Mouse (Mus musculus) gastrocnemius, adult 18-20 months (tissue): Measurements from ENCODE around the gene Igf2r. TPM values are rescaled to one million over a fixed set of nuclear protein-coding genes. Genes with fewer than 3 reads are reported as not detected.

Experiments used
- DNase-seq: peaks from one replicate; pipeline ENCODE4 v3.0.0; 2021; ENCODE audit warnings: low spot score
- total RNA-seq, 2 experiments: library from RNA; stranded (reverse); gene quantifications; 2 replicates each; pipeline ENCODE4 v1.2.3; 2021

The Igf2r gene
- total RNA-seq, 2 experiments from 2014 or later = 42.4 to 43.3 TPM

DNA sequence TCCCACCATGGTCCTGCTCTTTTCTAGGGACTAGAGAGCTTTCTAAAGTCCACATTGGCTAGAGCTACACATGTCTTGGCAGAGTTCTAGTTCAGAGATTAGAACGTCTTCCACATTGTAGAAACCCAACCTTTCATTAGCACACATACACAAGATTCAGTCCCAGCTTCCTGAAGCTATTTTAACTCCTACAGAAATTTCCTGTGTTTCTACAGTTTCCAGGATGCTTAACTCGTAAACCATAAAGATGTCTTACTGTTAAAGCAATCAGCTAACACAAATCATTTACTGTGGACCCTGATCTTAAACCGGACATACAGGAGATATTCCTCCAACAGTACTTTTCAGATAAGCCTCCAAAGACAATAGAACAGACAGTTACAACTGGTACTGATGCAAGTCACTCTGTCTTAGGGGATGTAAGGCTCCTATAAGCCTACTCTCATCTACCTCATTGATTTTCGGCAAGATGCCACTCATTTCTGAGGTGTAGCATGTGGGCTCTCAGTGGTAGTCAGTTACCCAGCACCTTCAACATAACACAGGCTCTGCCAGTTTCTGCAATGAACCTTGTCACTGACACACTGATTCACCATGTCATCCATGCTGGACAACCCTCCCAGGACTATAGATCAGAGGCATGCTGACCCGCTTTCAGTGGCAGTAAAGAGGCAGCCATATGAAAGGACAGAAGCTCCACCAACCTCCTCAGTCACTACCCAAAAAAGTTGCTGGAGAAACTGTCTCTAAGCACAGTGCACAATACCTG is 48.2 kb downstream of the Igf2r start:
- DNase-seq = no peak

DNA sequence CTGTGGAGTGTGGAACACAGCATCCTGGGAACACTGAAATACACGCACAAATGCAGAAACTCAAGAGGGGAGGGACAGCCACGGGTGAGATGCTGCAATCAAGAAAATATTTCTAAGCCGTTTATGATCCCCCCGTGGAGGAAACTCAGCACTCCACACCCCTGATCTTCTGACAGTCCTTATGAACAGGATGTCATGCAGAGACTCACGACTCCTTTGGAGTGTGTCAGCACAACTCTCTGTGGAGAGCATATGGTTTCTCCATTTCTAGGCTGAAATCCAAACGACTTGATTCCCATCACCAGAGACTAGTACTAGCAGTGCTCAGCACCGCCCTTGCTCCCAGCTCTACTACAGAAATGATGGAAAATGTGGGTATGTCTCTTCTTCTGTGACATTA is 51.2 kb downstream of the Igf2r start:
- DNase-seq = no peak

DNA sequence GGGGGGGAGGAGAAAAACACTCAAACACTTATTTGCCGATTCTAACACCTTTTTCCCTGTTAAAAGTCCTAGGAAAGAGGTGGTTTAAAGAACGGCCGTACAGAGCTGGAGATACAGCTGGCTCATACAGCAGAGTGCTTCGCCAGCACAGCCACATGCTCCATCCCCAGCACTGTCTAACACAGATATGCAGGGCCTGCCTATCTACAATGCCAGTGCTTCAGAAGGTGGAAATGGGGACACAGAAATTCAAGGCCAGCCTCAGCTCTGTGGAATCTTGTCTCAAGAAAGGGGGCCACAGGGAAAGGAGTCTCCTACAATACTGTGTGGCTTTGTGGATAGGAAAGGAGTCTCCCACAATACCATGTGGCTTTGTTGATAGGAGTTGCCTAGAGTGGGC is 52.0 kb downstream of the Igf2r start:
- DNase-seq = no peak

DNA sequence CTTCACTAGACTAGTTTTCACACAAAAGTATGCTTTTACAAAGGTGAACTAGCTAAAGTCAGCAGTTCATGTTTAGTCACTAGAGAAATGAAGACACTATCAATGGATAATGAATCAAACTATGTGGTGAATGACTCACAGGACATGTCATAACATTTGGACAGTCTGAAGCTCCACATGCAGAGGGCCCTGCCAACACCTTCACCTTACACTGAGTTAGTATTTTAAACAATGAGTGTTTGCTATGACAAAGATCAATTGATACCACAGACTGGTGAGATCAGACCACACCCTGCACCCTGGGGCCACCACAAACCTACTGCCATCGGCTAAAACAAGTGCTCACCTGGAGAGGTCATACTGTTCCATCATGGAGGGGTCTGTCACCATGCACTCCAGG is 54.4 kb downstream of the Igf2r start:
- DNase-seq = no peak

DNA sequence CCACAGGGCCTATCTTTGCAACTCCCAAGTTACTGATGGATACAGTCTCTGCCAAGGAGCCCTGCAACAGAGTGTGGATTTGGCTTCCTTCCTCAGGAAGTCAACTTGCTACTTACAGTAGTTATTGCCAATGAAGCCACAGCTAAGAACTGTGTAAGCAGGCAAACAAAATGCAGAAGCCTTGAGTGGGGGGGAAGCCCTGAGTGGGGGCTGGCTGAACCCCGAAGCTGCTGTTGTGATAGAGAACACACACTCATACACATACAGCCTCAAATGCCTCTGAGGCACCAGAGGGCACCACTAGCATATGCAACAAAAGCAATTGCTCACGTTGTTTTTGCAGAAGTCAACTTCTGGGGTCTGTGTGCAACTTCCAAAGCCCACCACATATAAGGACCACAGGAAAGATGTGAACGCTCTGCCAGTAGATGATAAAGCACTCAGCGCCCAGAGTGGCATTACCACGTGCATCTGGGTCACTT is 55.3 kb downstream of the Igf2r start:
- DNase-seq = no peak

DNA sequence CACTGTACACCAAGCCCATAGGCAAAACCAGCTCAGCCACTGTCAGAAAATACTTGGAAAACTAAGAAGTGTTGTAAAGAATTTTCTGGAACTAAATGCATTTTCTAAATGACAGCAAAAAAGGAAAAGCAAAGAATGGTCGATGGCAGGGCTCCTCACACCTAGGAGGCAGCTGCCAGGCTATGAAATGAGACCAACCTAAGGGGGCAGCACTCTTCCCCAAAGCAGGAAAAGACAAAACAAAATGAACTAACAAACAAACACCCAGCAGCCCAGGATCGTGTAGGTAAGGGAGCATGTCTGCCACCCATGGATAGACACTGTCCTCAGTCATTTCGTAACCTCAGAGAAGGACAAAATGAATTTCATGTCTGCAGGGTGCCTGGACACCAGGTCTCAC is 56.5 kb downstream of the Igf2r start:
- DNase-seq = no peak

DNA sequence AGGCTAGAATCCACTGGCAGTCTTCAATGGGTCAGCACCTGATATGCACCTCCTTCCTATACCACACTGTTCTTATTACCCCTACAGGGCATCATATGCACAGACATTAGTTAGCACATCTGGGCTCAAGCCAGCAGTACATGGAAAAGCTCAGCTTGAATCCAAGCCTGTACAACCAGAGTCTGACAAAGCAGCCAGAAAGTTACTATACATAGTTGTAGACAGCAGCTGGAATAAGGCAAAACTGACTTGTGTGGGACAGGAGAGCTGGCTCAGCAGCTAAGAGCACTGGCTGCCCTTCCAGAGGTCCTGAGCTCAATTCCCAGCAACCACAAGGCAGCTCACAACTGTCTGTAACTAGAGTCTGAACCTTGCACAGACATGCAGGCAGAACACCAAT is 57.3 kb downstream of the Igf2r start:
- DNase-seq = no peak

DNA sequence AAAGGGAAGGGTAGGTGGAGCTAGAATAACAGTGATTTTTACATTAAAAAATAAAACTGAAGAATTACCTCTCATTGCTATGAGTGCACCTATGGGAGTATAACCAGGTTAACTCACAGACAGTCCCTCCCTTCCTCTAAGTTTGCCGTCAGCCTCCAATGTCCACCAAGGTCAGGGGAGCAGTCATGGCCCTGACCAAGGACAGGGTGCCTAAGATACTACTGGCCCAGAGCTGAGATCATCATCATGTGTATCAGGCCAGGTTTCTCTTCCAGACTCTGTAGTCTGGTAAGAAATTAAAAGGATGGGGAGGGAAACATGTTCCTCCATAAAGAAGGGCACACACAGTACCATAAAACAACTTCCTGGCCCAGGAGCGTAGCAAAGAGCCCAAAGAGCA is 58.5 kb downstream of the Igf2r start:
- no peak for DNase-seq

DNA sequence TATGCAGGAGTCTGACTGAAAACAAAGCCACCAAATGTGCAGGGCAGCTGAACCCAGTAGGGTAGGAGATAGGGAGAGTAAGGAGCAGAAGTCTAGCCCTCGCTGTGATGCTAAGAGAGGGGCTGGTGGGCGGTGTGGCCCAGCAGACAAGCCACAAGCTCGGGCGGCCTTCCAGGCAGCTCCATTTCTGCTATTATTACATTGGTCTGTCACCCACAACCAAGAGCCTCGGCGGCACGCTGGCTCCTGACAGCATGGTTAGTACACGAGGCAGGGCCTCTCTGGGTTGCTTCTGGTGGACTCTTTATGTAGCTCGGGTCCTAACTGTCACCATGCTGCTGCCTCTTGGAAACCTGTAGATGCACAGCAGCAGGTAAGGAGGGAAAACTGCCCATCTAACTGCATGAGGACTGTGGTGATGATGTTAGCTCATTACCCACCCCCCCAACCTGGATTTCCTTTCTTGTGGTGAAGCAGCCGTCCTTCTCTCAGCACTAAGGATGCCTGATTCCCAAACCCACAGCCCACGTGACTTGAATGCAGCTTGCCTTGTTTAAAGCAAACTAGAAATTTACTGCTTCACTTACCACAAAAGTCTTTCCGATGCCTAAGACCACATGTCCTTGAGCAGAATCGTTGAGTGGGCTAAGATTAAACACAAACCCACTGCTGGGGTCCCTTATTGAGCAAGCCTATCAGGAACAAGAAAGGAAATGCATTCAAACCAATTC is 59.2 kb downstream of the Igf2r start:
- DNase-seq = no peak

DNA sequence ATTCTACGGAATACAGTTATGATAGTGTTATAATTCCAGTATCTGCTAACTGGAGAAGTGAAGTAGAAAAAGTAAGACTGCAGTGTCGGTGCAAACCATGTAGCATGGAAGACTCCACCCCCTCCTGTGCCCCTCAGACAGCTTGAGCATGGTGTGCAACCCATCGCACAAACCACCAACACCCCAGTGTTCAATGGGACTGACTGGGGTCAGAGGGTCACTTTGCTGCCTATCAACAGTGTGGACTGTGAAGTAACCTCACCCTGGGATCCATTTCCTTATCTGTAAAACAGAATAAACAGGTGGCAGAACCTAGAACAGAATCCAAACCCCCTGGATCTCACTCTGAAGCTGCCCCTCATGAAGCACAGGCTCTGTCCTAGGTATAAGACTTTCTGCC is 61.1 kb downstream of the Igf2r start:
- DNase-seq = no peak

DNA sequence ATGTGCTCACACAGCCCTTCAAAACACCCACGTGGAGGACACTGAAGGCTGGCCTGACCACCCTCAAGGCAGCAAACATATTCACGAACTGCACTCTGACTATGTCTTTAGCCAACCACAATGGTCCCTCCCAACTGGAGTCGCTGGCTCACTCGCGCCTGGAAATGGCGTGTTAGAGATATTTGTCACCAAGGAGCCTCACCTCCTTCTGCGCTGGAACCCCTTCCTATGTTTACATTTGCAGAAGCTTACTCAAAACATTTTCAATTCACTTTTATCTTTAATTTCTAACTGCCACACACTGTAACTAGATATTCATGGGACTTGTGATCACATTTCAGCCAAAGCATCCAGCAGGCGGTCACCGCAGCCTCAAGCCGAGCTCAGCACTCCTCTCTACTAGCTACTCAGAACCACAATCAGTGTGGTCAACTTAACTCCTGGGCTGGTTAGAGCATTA is 62.8 kb downstream of the Igf2r start:
- no peak for DNase-seq

DNA sequence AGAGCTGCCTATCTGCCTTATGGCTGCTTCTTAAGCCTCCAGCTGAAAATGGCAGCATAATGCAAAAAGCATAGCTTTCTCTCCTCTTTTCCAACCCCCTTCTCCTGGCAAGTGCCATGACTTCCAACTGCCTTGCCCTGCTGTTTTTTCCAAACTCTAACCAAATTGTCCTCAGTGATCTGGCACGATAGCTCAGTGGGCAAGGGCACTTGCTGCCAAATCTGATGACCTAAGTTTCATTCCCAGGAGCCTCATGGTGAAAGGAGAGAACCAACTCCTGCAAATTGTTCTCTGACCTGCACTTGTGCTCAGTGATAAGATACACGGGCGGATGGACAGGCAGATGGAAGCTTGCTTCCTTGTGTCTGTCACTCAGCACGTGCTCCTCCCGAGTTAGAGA is 66.6 kb downstream of the Igf2r start:
- DNase-seq = no peak

DNA sequence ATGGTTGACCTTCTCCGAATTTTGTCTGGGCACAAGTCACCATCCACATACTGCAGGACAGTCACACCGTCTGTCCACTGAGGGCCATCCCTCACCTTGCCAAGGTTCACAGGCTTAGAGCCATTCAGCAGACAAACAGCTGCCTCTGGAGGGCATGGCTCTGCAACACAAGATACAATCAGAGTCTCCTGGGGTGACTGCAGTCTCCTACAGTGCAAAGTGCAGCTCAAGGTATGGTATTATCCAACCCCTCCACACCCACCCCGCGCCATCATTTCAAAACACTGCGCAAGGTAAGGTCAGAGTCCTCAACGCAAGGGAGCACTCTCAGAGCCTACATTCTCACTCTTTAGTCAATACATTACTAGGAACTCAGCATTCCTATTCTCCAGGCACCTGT is 69.1 kb downstream of the Igf2r start:
- no peak for DNase-seq

DNA sequence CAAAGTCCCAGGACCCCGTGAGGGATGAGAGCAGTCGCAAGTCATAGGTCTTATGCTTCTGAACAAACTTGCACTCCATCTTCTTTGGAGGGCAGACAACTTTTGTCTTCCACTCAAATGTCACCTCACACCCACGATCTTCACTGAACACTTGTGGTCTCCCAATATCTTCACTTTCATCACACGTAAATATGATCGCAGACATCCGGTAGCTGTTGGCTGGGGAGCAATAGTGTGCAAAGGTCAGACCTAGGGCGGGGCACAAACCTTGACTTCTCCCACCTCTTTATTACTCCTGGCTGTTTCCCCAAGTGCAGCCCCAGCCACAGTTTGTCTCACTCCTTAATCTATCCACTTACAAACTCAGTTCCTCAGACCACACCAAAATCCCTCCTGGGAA is 77.6 kb downstream of the Igf2r start:
- no peak for DNase-seq

DNA sequence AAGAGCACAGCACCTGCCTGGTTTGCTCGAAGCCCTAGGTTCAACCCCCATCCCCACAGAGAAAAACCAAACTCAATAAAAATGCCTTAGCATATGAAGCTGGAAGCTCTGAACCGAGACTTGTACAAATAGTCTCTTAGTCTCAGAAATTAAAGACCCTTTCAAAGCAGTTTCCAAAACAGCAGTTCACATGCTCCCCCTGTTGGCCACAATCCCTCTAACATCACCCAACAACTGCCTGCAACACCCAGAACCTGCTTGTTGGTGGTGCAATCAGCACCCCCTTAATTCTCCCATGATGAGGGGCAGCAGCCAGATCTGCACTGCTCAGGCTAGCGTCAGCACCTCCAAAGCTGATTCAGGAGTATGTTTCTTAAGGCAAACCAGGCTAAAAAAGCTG is 79.9 kb downstream of the Igf2r start:
- no peak for DNase-seq

DNA sequence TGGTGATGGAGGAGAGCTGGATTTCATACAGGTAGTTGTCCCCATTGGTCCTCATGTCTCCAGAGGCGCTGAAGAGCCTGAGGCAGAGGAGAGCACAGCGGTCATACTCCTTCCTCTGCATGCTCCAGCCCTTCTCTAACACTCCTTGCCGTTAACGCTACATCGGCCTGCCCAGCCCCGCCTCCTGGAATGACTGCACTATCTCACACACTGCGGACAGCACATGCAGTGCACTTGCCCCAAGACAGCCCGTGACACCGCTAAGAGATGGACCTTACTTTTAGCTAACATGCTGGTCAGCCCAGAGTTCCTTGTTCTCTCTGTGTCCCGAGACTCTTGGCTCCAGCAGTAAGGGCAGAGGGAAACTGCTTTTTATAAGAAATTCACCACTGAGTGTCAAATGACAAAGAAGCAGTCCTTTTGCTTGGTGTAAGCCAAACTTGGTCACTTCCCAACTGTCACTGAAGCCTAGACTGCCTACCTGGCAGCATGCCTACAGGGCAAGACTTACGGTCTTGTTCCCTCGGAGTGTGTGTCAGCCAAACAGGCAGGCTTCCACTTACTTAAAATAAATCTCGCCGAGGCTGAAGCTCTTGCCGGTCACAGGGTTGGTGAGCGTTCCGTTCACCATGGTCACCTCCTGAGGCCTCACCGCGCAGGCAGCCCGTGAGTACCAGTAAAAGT is 80.9 kb downstream of the Igf2r start:
- DNase-seq = peak; percentile 84

DNA sequence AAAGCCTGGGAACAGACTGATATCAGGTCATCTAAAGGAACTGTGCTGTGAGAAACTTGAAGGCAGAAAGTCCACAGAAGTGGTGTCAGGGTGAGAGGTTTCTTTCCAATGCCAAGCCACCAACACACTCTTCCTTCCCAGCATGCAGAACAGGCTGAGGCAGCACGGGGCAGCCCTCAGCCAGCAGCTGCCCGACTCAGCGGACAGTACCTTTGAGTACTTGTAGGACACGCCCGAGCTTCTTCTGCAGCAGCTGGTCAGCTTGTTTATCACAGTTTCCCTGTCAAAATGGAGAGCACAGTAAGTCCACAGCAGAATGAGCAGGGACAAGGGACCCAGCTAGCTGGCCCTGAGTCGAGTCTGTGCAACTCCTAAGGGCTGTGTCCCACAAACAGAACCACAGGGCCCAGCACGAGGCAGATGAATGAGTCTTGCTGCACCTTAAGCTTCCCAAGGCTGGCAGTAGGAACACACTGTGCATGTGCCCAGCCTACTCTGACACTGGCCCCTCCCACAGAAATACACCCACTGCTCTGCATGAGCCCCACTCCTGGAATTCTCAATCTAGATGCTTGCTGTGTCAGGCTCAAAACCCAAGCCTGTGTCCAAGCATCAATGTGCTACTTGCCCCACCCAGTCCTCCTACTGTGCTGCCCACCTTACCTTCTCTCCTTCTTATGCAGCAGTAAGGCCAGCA is 84.4 kb downstream of the Igf2r start:
- DNase-seq = no peak

DNA sequence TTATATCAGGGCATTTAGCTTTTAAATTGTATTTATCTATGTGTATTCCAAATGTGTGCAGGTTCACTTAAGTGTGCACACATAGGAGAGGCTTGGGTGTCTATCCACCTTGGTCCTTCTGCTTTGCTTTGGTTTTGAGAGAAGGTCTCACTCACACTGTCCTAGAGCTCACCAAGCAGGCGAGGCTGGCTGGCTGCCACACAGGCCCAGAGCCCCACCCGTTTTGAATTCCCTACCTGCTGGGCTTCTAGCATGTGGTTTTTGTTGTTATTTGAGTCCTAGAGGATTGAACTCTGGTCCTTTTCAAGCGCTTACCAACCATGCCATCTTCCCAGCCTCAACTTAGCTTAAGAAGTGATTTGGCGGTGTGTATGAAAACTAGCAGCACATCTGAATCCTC is 85.1 kb downstream of the Igf2r start:
- no peak for DNase-seq

DNA sequence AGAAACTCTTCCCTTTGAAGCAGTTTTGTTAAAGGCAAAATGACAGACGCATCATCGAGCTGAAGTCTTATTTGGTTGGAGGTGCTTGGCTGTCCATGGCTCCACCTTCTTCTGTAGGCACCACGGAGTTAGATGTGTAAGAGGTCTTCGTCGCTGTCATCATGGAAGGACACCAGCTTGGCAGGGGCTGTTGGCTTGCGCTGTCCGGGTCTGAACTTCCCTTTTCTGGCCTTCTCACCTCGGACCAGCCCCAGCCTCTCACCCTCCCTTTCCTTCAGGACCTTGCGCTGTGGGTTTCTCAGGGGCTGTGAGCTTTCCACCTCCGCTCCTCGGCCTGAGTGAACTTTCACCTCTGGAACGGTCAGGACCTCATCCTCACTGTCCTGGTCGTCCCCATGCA is 85.9 kb downstream of the Igf2r start:
- DNase-seq = no peak

DNA sequence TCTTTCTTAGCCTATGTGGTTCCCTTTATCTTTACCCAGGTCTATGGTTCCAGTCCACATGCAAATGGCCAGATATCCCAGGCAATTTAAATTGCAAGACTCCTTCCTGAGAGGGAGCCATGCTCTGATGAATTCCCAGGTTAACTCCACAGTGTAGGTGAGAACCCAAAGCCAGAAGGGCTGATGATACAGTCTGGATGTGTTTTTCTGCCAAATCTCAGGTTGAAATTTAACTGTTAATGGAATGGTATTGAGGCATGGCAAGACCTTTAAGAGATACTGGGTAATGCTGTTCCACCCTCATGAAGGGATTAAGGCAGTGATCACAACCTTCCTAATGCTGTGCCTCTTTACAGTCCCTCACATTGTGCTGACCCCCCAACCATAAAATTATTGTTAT is 91.2 kb downstream of the Igf2r start:
- DNase-seq = no peak

DNA sequence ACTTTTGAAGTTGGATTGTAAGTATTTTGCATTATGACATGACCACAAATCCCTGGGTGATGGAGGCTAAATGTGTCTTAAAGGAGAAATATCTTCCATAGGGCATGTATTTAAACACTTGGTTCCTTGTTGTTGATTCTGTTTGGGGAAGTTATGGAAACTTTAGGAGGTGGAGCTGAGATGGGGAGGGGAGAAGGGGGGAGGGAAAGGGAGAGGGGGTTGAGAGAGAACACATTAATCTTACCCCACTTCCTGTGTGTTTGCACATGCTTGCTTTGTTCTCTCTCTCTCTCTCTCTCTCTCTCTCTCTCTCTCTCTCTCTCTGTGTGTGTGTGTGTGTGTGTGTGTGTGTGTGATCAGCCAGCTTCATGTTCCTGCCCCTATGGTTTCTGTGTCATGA is 92.3 kb downstream of the Igf2r start:
- DNase-seq = no peak

DNA sequence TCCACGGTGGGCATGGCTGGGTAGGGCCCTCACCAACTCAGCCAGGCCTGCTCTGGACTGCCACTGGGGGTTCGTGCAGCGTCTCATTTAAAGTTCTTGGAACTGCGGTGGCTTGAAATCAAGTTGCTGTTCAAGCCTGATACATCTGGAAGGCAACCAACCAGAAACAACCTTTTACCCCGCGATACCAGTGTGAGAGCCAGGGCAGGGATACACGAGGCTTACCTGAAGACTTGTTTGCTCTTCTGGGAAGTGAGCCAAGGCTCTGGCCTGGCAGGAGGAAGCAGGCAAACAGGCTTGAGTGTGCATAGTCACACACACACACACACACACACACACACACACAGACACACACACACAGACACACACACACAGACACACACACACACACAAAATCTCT is 93.8 kb downstream of the Igf2r start, which contains the start of gene Slc22a1:
Gene Slc22a1 (minus strand): TSS at position 184 of the 400 bp plus-strand sequence.
- DNase-seq = no peak
